Mouse (Mus musculus) stomach, embryonic 14.5 days (tissue): ENCODE results near the gene Lpar2. TPM values are rescaled to one million over a fixed set of nuclear protein-coding genes. Genes with fewer than 3 reads are reported as not detected.

Experiments
- ATAC-seq: fragments of 200-750 bp; cut with Nextera tagmentation; 2 replicates; pipeline ENCODE4 v1.8.0; 2017; ENCODE audit warnings: low read depth, moderate TSS enrichment; ENCODE audit not compliant: insufficient number of reproducible peaks, insufficient read depth, low FRiP score
- H3K27ac ChIP-seq: fragments of 300-500 bp; sonication (generic); 2 replicates; pipeline ENCODE4 v1.5.1; 2014; ENCODE audit warnings: mild to moderate bottlenecking, low read length, moderate library complexity, mixed read lengths
- H3K27me3 ChIP-seq: fragments of 300-500 bp; sonication (generic); 2 replicates; pipeline ENCODE4 v1.6.1; 2014; ENCODE audit warnings: low read length, control low read depth, mixed read lengths; ENCODE audit not compliant: control insufficient read depth, insufficient read depth
- H3K36me3 ChIP-seq: fragments of 300-500 bp; sonication (generic); 2 replicates; pipeline ENCODE4 v1.6.1; 2014; ENCODE audit warnings: mild to moderate bottlenecking, control low read depth, low read length, moderate library complexity, mixed read lengths; ENCODE audit not compliant: control insufficient read depth, insufficient read depth
- H3K4me1 ChIP-seq: fragments of 300-500 bp; sonication (generic); 2 replicates; pipeline ENCODE4 v1.6.1; 2014; ENCODE audit warnings: low read length, control low read depth, mixed read lengths; ENCODE audit not compliant: control insufficient read depth, insufficient read depth
- H3K4me2 ChIP-seq: fragments of 300-500 bp; sonication (generic); replicated peaks from 2 replicates; pipeline ENCODE4 v1.6.1; 2014; ENCODE audit warnings: low read depth, low read length, control low read depth
- H3K4me3 ChIP-seq: fragments of 300-500 bp; sonication (generic); 2 replicates; pipeline ENCODE4 v1.5.1; 2014; ENCODE audit warnings: low read depth, low read length, control low read depth
- H3K9ac ChIP-seq: fragments of 300-500 bp; sonication (generic); replicated peaks from 2 replicates; pipeline ENCODE4 v1.6.1; 2014; ENCODE audit warnings: low read depth, mild to moderate bottlenecking, control low read depth, low read length, moderate library complexity, mixed read lengths
- H3K9me3 ChIP-seq: fragments of 300-500 bp; sonication (generic); 2 replicates; pipeline ENCODE4 v1.6.1; 2016; ENCODE audit warnings: low read depth, low read length, control low read depth; ENCODE audit not compliant: control insufficient read depth
- WGBS: fragments of 180-500 bp; shearing (Covaris S2); extraction: QIAGEN DNeasy Blood & Tissue Kit; methylation state at CpG from one replicate; pipeline ENCODE4 v1.1.7; 2014; 5-methylcytosine and 5-hydroxymethylcytosine counted together
- polyA plus RNA-seq: library from polyadenylated mRNA; unstranded; fragments of >200 nt; fragmentation: Nextera tagmentation; extraction: Ambion mirVana; gene quantifications from 2 replicates; pipeline ENCODE4 v1.2.1, GENCODE M21; 2014

Gene Lpar2
- polyA plus RNA-seq, 1 experiment from 2014 or later, result 1.2 TPM

DNA sequence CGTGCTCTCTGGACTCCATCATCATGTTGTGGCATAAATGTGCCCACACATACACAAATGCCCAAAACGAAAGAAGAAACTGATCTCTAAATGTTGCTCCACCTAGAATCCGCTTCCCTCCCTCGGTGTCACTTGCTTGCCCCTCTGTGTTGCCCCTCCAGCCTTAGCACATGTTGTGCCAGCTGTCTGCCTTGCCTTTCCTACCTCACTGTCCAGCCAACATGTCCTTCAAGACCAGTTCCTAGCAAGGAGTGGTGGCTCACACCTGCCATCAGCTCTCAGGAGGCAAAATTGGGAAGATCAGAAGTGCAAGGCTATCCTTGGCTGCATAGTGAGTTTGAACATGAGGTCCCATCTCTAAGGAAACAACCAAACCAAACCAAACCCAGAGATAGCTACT lies 55.2 kb downstream of the Lpar2 start:
- H3K9ac ChIP-seq, result no peak overlapping the region
- peaks cover 34% of the 10 kb centered on the region for H3K27me3 ChIP-seq
- no peak overlapping the region for H3K4me2 ChIP-seq
- H3K27ac ChIP-seq, result no peak overlapping the region
- H3K4me3 ChIP-seq, result no peak overlapping the region
- no peak for ATAC-seq
- 0 out of 2 replicates have a peak, but pooled peaks cover 3% of the 10 kb centered on the region for H3K4me1 ChIP-seq
- 86% methylated on average over 4 of the region's 4 CpGs for whole genome bisulfite sequencing
- no peaks in the 10 kb centered on the region for H3K9me3 ChIP-seq
- no peaks in the 10 kb centered on the region for H3K36me3 ChIP-seq

GRCm38 (mm10) chr8:69877992-69878391 lies 55.8 kb downstream of the Lpar2 start:
- Histone ChIP-seq H3K36me3 (no peaks in the 10 kb centered on the region), H3K9me3 (no peaks in the 10 kb centered on the region), H3K27ac (no peak overlapping the region), H3K4me1 (0 out of 2 replicates have a peak, but pooled peaks cover 4% of the 10 kb centered on the region), H3K4me3 (no peak overlapping the region), H3K9ac (no peak overlapping the region), H3K4me2 (no peak overlapping the region), H3K27me3 (peaks cover 40% of the 10 kb centered on the region)
- ATAC-seq, result no peak
- WGBS, result 63% methylated on average over 3 of the region's 3 CpGs

- H3K4me3 ChIP-seq, result no peak overlapping the region
- 59% methylated on average over 8 of the region's 8 CpGs for WGBS
- no peak overlapping the region for H3K4me2 ChIP-seq
- no peak for ATAC-seq
- no peaks in the 10 kb centered on the region for H3K36me3 ChIP-seq
- no peaks in the 10 kb centered on the region for H3K9me3 ChIP-seq
- H3K9ac ChIP-seq, result no peak overlapping the region
- peaks cover 56% of the 10 kb centered on the region for H3K27me3 ChIP-seq
- 0 out of 2 replicates have a peak, but pooled peaks cover 4% of the 10 kb centered on the region for H3K4me1 ChIP-seq
- no peak overlapping the region for H3K27ac ChIP-seq
Measured at GRCm38 (mm10) chr8:69879678-69880077, 57.4 kb downstream of the Lpar2 start.

Other genes with a start within 250 kb of the Lpar2 start
- gene Zfp868, start 196.9 kb upstream of the Lpar2 start, polyA plus RNA-seq, result 26.2 and 26.5 TPM in 2 replicates
- 2.3 and 3.0 TPM in 2 replicates for gene Zfp964, start 167.9 kb upstream of the Lpar2 start, polyA plus RNA-seq
- 30.4 and 30.9 TPM in 2 replicates for gene Zfp869, start 111.7 kb upstream of the Lpar2 start, polyA plus RNA-seq
- 6.1 and 6.3 TPM in 2 replicates for gene Zfp963, start 72.5 kb upstream of the Lpar2 start, polyA plus RNA-seq
- 0.90 TPM in 1 of 2 replicates, not detected in the other for gene Gm20422, start 47.5 kb upstream of the Lpar2 start, polyA plus RNA-seq
- gene Atp13a1, start 31.3 kb upstream of the Lpar2 start, polyA plus RNA-seq, result 45.7 and 45.9 TPM in 2 replicates
- 35.3 and 35.4 TPM in 2 replicates for gene Zfp866, start 31.3 kb upstream of the Lpar2 start, polyA plus RNA-seq
- 7.1 and 11.9 TPM in 2 replicates for gene Gmip, start 13.8 kb upstream of the Lpar2 start, polyA plus RNA-seq
- gene Pbx4, start 10.1 kb downstream of the Lpar2 start, polyA plus RNA-seq, result 5.9 and 8.8 TPM in 2 replicates
- gene Cilp2, start 65.3 kb downstream of the Lpar2 start, polyA plus RNA-seq, result 0.42 and 0.64 TPM in 2 replicates
- gene Tssk6, start 79.8 kb downstream of the Lpar2 start, polyA plus RNA-seq, result 3.4 and 3.9 TPM in 2 replicates
- 190 and 202 TPM in 2 replicates for gene Ndufa13, start 80.1 kb downstream of the Lpar2 start, polyA plus RNA-seq
- gene Yjefn3, start 80.3 kb downstream of the Lpar2 start, polyA plus RNA-seq, result 3.7 and 4.9 TPM in 2 replicates
- gene Gatad2a, start 174.0 kb downstream of the Lpar2 start, polyA plus RNA-seq, result 46.5 and 49.6 TPM in 2 replicates
- 53.4 and 58.5 TPM in 2 replicates for gene Mau2, start 220.3 kb downstream of the Lpar2 start, polyA plus RNA-seq
- gene Sugp1, start 220.4 kb downstream of the Lpar2 start, polyA plus RNA-seq, result 35.3 and 40.1 TPM in 2 replicates